Mouse (Mus musculus) MEL (cell line): ENCODE results near the gene Slc16a8. TPM values are rescaled to one million over a fixed set of nuclear protein-coding genes. Genes with fewer than 3 reads are reported as not detected.

Experiments used
- DNase-seq: peaks from one replicate; pipeline ENCODE4 v3.0.0; 2011; ENCODE audit warnings: low read depth, low spot score
- H3K27ac ChIP-seq: 2 replicates; pipeline ENCODE4 v1.5.1; 2012; ENCODE audit warnings: low read depth, mild to moderate bottlenecking, control low read depth, low read length, moderate library complexity; ENCODE audit not compliant: control insufficient read depth
- H3K27me3 ChIP-seq, 2 experiments: fragments of 150-350 bp in 1 of 2; sonication (generic) in 1 of 2; 2 replicates each; pipeline ENCODE4 v1.6.1; 2012; ENCODE audit warnings: low read length in 2 of 2, mild to moderate bottlenecking in 2 of 2, improper control_type of control experiment in 1 of 2, moderate library complexity in 1 of 2; ENCODE audit not compliant: insufficient read depth in 2 of 2, control insufficient read depth in 1 of 2
- H3K36me3 ChIP-seq, 2 experiments: 2 replicates each; pipeline ENCODE4 v1.6.1; 2012 to 2014; ENCODE audit warnings: low read length in 2 of 2, improper control_type of control experiment in 1 of 2, inconsistent platforms in 1 of 2, mild to moderate bottlenecking in 1 of 2; ENCODE audit not compliant: insufficient read depth in 2 of 2, control insufficient read depth in 1 of 2
- H3K4me1 ChIP-seq, 2 experiments: fragments of 150-350 bp in 1 of 2; sonication (generic) in 1 of 2; 2 replicates each; pipeline ENCODE4 v1.6.1; 2012; ENCODE audit warnings: low read length in 2 of 2, improper control_type of control experiment in 1 of 2, mild to moderate bottlenecking in 1 of 2; ENCODE audit not compliant: insufficient read depth in 2 of 2, control insufficient read depth in 1 of 2
- H3K4me3 ChIP-seq, 2 experiments: fragments of 150-350 bp in 1 of 2; sonication (generic) in 1 of 2; 2 replicates each; pipeline ENCODE4 v1.5.1; 2012; ENCODE audit warnings: low read depth in 2 of 2, low read length in 2 of 2, mild to moderate bottlenecking in 2 of 2, moderate library complexity in 2 of 2, control low read depth in 1 of 2, improper control_type of control experiment in 1 of 2; ENCODE audit not compliant: control insufficient read depth in 1 of 2, insufficient read depth in 1 of 2
- H3K79me2 ChIP-seq: 2 replicates; pipeline ENCODE4 v1.6.1; 2012; ENCODE audit warnings: mild to moderate bottlenecking, low read length, moderate library complexity; ENCODE audit not compliant: control insufficient read depth, poor library complexity, insufficient read depth
- H3K9ac ChIP-seq: 2 replicates; pipeline ENCODE4 v1.6.1; 2012; ENCODE audit warnings: low read depth, mild to moderate bottlenecking, control low read depth, low read length, moderate library complexity; ENCODE audit not compliant: control insufficient read depth, poor library complexity, severe bottlenecking
- H3K9me3 ChIP-seq: fragments of 150-350 bp; sonication (generic); replicated peaks from 2 replicates; pipeline ENCODE4 v1.6.1; 2012; ENCODE audit warnings: mild to moderate bottlenecking, low read length, improper control_type of control experiment, moderate library complexity; ENCODE audit not compliant: insufficient read depth
- BHLHE40 ChIP-seq: IDR thresholded peaks from 2 replicates; pipeline ENCODE4 v1.6.1; 2012; ENCODE audit warnings: low read depth, mild to moderate bottlenecking, inconsistent platforms, low read length, improper control_type of control experiment, borderline replicate concordance
- CTCF ChIP-seq, 3 experiments: IDR thresholded peaks in 2 of 3; conservative IDR thresholded peaks in 1 of 3; 2 replicates each; pipeline ENCODE4 v1.5.1; 2011 to 2012; ENCODE audit warnings: low read length in 3 of 3, low read depth in 2 of 3, mild to moderate bottlenecking in 2 of 3, improper control_type of control experiment in 1 of 3, inconsistent platforms in 1 of 3, mixed read lengths in 1 of 3, moderate library complexity in 1 of 3; ENCODE audit not compliant: control insufficient read depth in 1 of 3, insufficient read depth in 1 of 3, poor library complexity in 1 of 3, severe bottlenecking in 1 of 3
- E2F4 ChIP-seq: IDR thresholded peaks from 2 replicates; pipeline ENCODE4 v1.6.1; 2011; ENCODE audit warnings: low read depth, low read length, improper control_type of control experiment, borderline replicate concordance
- ELF1 ChIP-seq: IDR thresholded peaks from 2 replicates; pipeline ENCODE4 v1.6.1; 2014; ENCODE audit warnings: low read depth, mild to moderate bottlenecking, inconsistent platforms, low read length, improper control_type of control experiment, moderate library complexity
- EP300 ChIP-seq, 2 experiments: IDR thresholded peaks; 2 replicates each; pipeline ENCODE4 v1.6.1; 2011; ENCODE audit warnings: improper control_type of control experiment in 2 of 2, low read length in 2 of 2, low read depth in 1 of 2, mild to moderate bottlenecking in 1 of 2
- ETS1 ChIP-seq: IDR thresholded peaks from 2 replicates; pipeline ENCODE4 v1.6.1; 2012; ENCODE audit warnings: low read depth, mild to moderate bottlenecking, inconsistent platforms, low read length, improper control_type of control experiment, moderate library complexity
- GABPA ChIP-seq: IDR thresholded peaks from 2 replicates; pipeline ENCODE4 v1.6.1; 2012; ENCODE audit warnings: low read depth, mild to moderate bottlenecking, inconsistent platforms, low read length, improper control_type of control experiment, moderate library complexity
- GATA1 ChIP-seq: IDR thresholded peaks from 2 replicates; pipeline ENCODE4 v1.6.1; 2011; ENCODE audit warnings: low read depth, low read length, improper control_type of control experiment
- HCFC1 ChIP-seq: IDR thresholded peaks from 2 replicates; pipeline ENCODE4 v1.6.1; 2012; ENCODE audit warnings: low read depth, mild to moderate bottlenecking, inconsistent platforms, low read length, improper control_type of control experiment, moderate library complexity
- JUND ChIP-seq: IDR thresholded peaks from 2 replicates; pipeline ENCODE4 v1.6.1; 2011; ENCODE audit warnings: low read depth, mild to moderate bottlenecking, improper control_type of control experiment, low read length
- MAZ ChIP-seq: IDR thresholded peaks from 2 replicates; pipeline ENCODE4 v1.6.1; 2012; ENCODE audit warnings: low read depth, mild to moderate bottlenecking, inconsistent platforms, low read length, improper control_type of control experiment
- MXI1 ChIP-seq: IDR thresholded peaks from 2 replicates; pipeline ENCODE4 v1.6.1; 2011; ENCODE audit warnings: mild to moderate bottlenecking, low read depth, low read length, improper control_type of control experiment
- MYB ChIP-seq: IDR thresholded peaks from 2 replicates; pipeline ENCODE4 v1.6.1; 2011; ENCODE audit warnings: mild to moderate bottlenecking, low read depth, low read length, improper control_type of control experiment
- MYC ChIP-seq: IDR thresholded peaks from 2 replicates; pipeline ENCODE4 v1.6.1; 2011; ENCODE audit warnings: low read depth, mild to moderate bottlenecking, low read length, improper control_type of control experiment, moderate library complexity
- NELFE ChIP-seq: IDR thresholded peaks from 2 replicates; pipeline ENCODE4 v1.6.1; 2011; ENCODE audit warnings: low read depth, low read length, improper control_type of control experiment
- NRF1 ChIP-seq: IDR thresholded peaks from 2 replicates; pipeline ENCODE4 v1.6.1; 2014; ENCODE audit warnings: low read depth, mild to moderate bottlenecking, inconsistent platforms, low read length, improper control_type of control experiment, moderate library complexity; ENCODE audit not compliant: poor library complexity, insufficient read depth, severe bottlenecking
- RCOR1 ChIP-seq: IDR thresholded peaks from 2 replicates; pipeline ENCODE4 v1.6.1; 2012; ENCODE audit warnings: low read depth, mild to moderate bottlenecking, inconsistent platforms, low read length, improper control_type of control experiment
- SMC3 ChIP-seq: IDR thresholded peaks from 2 replicates; pipeline ENCODE4 v1.6.1; 2011; ENCODE audit warnings: low read depth, low read length, improper control_type of control experiment
- UBTF ChIP-seq: IDR thresholded peaks from 2 replicates; pipeline ENCODE4 v1.6.1; 2012; ENCODE audit warnings: low read depth, mild to moderate bottlenecking, inconsistent platforms, low read length, improper control_type of control experiment, moderate library complexity, borderline replicate concordance; ENCODE audit not compliant: insufficient read depth
- ZMIZ1 ChIP-seq: IDR thresholded peaks from 2 replicates; pipeline ENCODE4 v1.6.1; 2012; ENCODE audit warnings: low read depth, mild to moderate bottlenecking, inconsistent platforms, low read length, improper control_type of control experiment, moderate library complexity
- polyA plus RNA-seq, 2 experiments: library from polyadenylated mRNA; stranded (reverse) in 1 of 2; unstranded in 1 of 2; fragments of >175 nt in 1 of 2; fragments of >200 nt in 1 of 2; gene quantifications; 2 replicates each; pipeline versions ENCODE4 v1.2.1 to v1.2.4; 2012; ENCODE audit warnings: low replicate concordance in 2 of 2, low read depth in 1 of 2; ENCODE audit not compliant: insufficient read length in 2 of 2, insufficient read depth in 1 of 2, missing spikeins in 1 of 2
- total RNA-seq: library from RNA; depleted of rRNA; stranded (reverse); fragments of 300-350 nt; gene quantifications from 2 replicates; pipeline ENCODE4 v1.2.3, GENCODE M21; 2012

Gene Slc16a8
- total and polyA plus RNA-seq, 3 experiments: 0.15 to 0.47 TPM; not detected in 1

GRCm38 (mm10) chr15:79261757-79262156 lies 7.2 kb upstream of the Slc16a8 start:
- no peaks in the 10 kb centered on the region for H3K9me3 ChIP-seq
- no peaks in the 10 kb centered on the region for H3K36me3 ChIP-seq
- H3K27ac ChIP-seq: no peak overlapping the region
- H3K4me3 ChIP-seq: no peak overlapping the region
- DNase-seq: no peak
- no peaks in the 10 kb centered on the region for H3K4me1 ChIP-seq
- H3K27me3 ChIP-seq: no peaks in the 10 kb centered on the region
- TF ChIP-seq GABPA (no peak), E2F4 (no peak), BHLHE40 (no peak), RCOR1 (no peak), UBTF (no peak), MYB (no peak), SMC3 (no peak), JUND (no peak), ZMIZ1 (no peak), ELF1 (no peak), GATA1 (no peak), MAZ (no peak), MYC (no peak), MXI1 (no peak)
- TF ChIP-seq, all 39 proteins: peak for 0
- Histone ChIP-seq H3K9ac (no peak overlapping the region), H3K79me2 (no peaks in the 10 kb centered on the region)

- Histone ChIP-seq H3K36me3 (no peaks in the 10 kb centered on the region), H3K9me3 (no peaks in the 10 kb centered on the region), H3K27me3 (no peaks in the 10 kb centered on the region), H3K79me2 (no peaks in the 10 kb centered on the region), H3K27ac (no peak overlapping the region), H3K9ac (no peak overlapping the region), H3K4me1 (no peaks in the 10 kb centered on the region), H3K4me3 (no peak overlapping the region)
- TF ChIP-seq GABPA (no peak), NRF1 (no peak), HCFC1 (no peak), SMC3 (no peak), ETS1 (no peak), EP300 (IDR thresholded peaks at IDR 0.05; ENCODE audit: low read depth in 1 of 2, low read length in 2 of 2) (no peak), NELFE (no peak), CTCF (IDR thresholded peaks at IDR 0.05 in 2 of 3, conservative IDR thresholded peaks at IDR 0.05 in 1 of 3; ENCODE audit: control insufficient read depth in 1 of 3, insufficient read depth in 1 of 3, low read depth in 2 of 3, low read length in 3 of 3, poor library complexity in 1 of 3, severe bottlenecking in 1 of 3) (no peak)
- no peak for DNase-seq
These were observed 6.6 kb upstream of the Slc16a8 start for GRCm38 (mm10) chr15:79261095-79261725.
